Mouse (Mus musculus) small intestine, adult 2 months (tissue): ENCODE measurements at regions not wholly inside any gene's neighbourhood (a gene's known extent, or its start where the extent isn't known, plus 50 kb on each side); places are given as distances from the start of the nearest gene placed in this dataset.

Source experiments
- CTCF ChIP-seq: fragments of 200-500 bp; IDR thresholded peaks from 2 replicates; pipeline ENCODE4 v1.5.1; 2012; ENCODE audit warnings: low read depth, mild to moderate bottlenecking, control low read depth, inconsistent platforms, low read length, moderate library complexity, mixed read lengths; ENCODE audit not compliant: insufficient replicate concordance, insufficient read length; ENCODE audit errors: extremely low read depth
- POLR2A ChIP-seq: fragments of 200-500 bp; IDR thresholded peaks from 2 replicates; pipeline ENCODE4 v1.6.1; 2012; ENCODE audit warnings: low read depth, mild to moderate bottlenecking, control low read depth, inconsistent platforms, low read length, moderate library complexity

DNA sequence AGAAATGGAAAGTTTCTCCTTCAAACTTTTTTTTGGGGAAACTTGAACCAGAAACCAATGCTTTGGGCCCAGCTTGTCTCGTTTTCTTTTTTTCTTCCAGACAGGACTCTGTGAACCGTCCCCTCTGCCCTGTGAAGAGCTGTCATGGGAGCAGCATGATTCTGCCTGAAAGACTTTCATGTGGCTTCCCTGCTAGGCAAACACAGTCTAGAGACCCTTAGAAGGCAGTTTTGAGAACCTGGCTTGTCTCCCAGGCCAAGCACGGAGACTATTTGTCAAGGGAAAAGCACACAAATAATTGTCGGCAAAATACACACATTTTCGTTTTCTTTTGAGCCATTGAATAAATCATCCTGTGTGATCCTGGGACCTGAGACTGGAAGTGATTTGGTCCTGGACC lies 228.7 kb downstream of the Opa1 start:
- TF ChIP-seq POLR2A (no peak), CTCF (no peak)
